Mouse (Mus musculus) embryonic facial prominence, embryonic 14.5 days (tissue): Measurements from ENCODE around the gene Coa3. TPM values are rescaled to one million over a fixed set of nuclear protein-coding genes. Genes with fewer than 3 reads are reported as not detected.
A peak's percentile ranks its signal among the peaks of the same experiment; 100 is the strongest.

Experiments used
- ATAC-seq: fragments of 200-750 bp; cut with Nextera tagmentation; 2 replicates; pipeline ENCODE4 v1.8.0; 2017; ENCODE audit warnings: low read depth, moderate number of reproducible peaks, moderate TSS enrichment
- DNase-seq: peaks from one replicate; pipeline ENCODE4 v3.0.0-alpha.2; 2015; ENCODE audit warnings: low spot score
- H3K27ac ChIP-seq: fragments of 300-500 bp; sonication (generic); replicated peaks from 2 replicates; pipeline ENCODE4 v1.5.1; 2014; ENCODE audit warnings: low read depth, mild to moderate bottlenecking, low read length, moderate library complexity
- H3K27me3 ChIP-seq: fragments of 300-500 bp; sonication (generic); replicated peaks from 2 replicates; pipeline ENCODE4 v1.6.1; 2014; ENCODE audit warnings: low read length; ENCODE audit not compliant: control insufficient read depth, insufficient read depth
- H3K36me3 ChIP-seq: fragments of 300-500 bp; sonication (generic); 2 replicates; pipeline ENCODE4 v1.6.1; 2014; ENCODE audit warnings: low read length, mixed read lengths; ENCODE audit not compliant: control insufficient read depth, insufficient read depth
- H3K4me1 ChIP-seq: fragments of 300-500 bp; sonication (generic); 2 replicates; pipeline ENCODE4 v1.6.1; 2014; ENCODE audit warnings: antibody characterized with exemption, low read length; ENCODE audit not compliant: control insufficient read depth, insufficient read depth
- H3K4me2 ChIP-seq: fragments of 300-500 bp; sonication (generic); 2 replicates; pipeline ENCODE4 v1.6.1; 2014; ENCODE audit warnings: low read depth, mild to moderate bottlenecking, low read length, moderate library complexity, mixed read lengths
- H3K4me3 ChIP-seq: fragments of 300-500 bp; sonication (generic); 2 replicates; pipeline ENCODE4 v1.5.1; 2014; ENCODE audit warnings: low read depth, mild to moderate bottlenecking, low read length
- H3K9ac ChIP-seq: fragments of 300-500 bp; sonication (generic); 2 replicates; pipeline ENCODE4 v1.6.1; 2014; ENCODE audit warnings: low read depth, mild to moderate bottlenecking, low read length, moderate library complexity, mixed read lengths
- H3K9me3 ChIP-seq: fragments of 300-500 bp; sonication (generic); 2 replicates; pipeline ENCODE4 v1.6.1; 2016; ENCODE audit warnings: low read length; ENCODE audit not compliant: control insufficient read depth
- WGBS: fragments of 180-500 bp; shearing (Covaris S2); extraction: QIAGEN DNeasy Blood & Tissue Kit; methylation state at CpG from one replicate; pipeline ENCODE4 v1.1.7; 2014; 5-methylcytosine and 5-hydroxymethylcytosine counted together
- polyA plus RNA-seq: library from polyadenylated mRNA; unstranded; fragments of >200 nt; fragmentation: Nextera tagmentation; extraction: Ambion mirVana; gene quantifications from 2 replicates; pipeline ENCODE4 v1.2.1, GENCODE M21; 2014

Gene Coa3
- polyA plus RNA-seq, 1 experiment from 2014 or later: 180 TPM

DNA sequence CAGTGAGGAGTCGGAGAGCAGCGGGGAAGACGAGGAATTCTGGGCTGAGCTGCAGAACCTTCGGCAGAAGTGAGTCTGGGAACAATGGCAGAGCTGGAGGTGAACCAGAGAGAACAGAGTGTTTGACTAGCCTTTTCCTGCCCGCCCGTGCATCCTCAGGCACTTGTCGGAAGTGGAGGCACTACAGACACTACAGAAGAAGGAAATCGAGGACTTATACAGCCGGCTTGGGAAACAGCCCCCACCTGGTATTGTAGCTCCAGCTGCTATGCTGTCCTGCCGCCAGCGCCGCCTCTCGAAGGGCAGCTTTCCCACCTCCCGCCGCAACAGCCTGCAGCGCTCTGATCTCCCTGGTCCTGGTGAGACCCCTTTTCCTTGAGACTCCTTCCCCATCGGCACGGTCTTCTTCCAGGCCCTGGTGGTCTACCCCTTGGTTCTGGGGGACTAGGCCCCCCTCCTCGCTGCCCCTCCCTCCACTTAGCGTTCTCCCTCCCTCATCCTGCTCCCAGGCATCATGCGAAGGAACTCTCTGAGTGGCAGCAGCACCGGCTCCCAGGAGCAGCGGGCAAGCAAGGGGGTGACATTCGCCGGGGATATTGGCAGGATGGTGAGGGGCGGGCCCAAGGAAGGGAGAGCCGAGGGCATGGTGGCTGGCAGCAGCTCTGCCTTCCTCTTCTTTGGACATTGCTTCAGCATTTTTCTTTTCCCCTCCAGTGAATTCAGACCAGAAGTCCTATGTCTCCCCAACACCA lies 2.4 kb downstream of the Coa3 start:
- no peak for ATAC-seq
- Histone ChIP-seq H3K4me2 (no peak overlapping the region), H3K4me3 (no peak overlapping the region), H3K36me3 (peaks cover 6% of the 10 kb centered on the region; the same call in 1 of the 2 replicates), H3K9me3 (no peaks in the 10 kb centered on the region), H3K27ac (no peak overlapping the region), H3K9ac (0 out of 2 replicates have a peak overlapping the region, but pooled peaks have one; percentile 3), H3K27me3 (peaks cover 5% of the 10 kb centered on the region; the same call in 1 of the 2 replicates), H3K4me1 (peaks cover 14% of the 10 kb centered on the region)
- DNase-seq: no peak
- 26% methylated on average over 20 of the region's 27 CpGs for WGBS

DNA sequence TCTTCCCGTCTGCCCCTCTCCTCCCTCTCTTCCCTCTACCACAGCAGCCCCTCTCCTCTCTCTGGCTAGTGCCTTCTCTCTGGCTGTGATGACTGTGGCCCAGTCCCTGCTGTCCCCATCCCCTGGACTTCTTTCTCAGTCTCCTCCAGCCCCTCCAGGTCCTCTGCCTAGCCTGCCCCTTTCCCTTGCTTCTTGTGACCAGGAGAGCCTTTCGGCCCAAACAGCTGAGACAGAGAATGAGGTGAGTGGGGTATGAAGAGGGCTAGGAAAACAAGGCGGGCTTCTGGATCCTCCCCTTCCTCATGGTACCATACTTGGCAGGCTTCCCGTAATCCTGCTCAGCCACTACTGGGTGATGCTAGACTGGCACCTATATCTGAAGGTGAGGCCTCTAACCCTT lies 3.6 kb downstream of the Coa3 start:
- Histone ChIP-seq H3K4me3 (no peak overlapping the region), H3K9me3 (no peaks in the 10 kb centered on the region), H3K4me1 (peaks cover 14% of the 10 kb centered on the region), H3K4me2 (no peak overlapping the region), H3K27me3 (peaks cover 5% of the 10 kb centered on the region; the same call in 1 of the 2 replicates), H3K36me3 (peaks cover 6% of the 10 kb centered on the region; the same call in 1 of the 2 replicates), H3K27ac (no peak overlapping the region), H3K9ac (no peak overlapping the region)
- 76% methylated on average over 4 of the region's 4 CpGs for WGBS
- ATAC-seq: no peak
- no peak for DNase-seq

GRCm38 (mm10) chr11:101272446-101272845 lies 6.5 kb downstream of the Coa3 start:
- no peak overlapping the region for H3K27ac ChIP-seq
- WGBS: 85% methylated on average over 3 of the region's 3 CpGs
- no peak for ATAC-seq

GRCm38 (mm10) chr11:101269577-101270116 lies 9.3 kb downstream of the Coa3 start:
- no peak overlapping the region for H3K9ac ChIP-seq
- H3K4me2 ChIP-seq: no peak overlapping the region
- H3K36me3 ChIP-seq: no peaks in the 10 kb centered on the region
- no peak for ATAC-seq
- H3K27me3 ChIP-seq: peaks cover 20% of the 10 kb centered on the region
- H3K9me3 ChIP-seq: no peaks in the 10 kb centered on the region
- no peak for DNase-seq
- no peak overlapping the region for H3K4me3 ChIP-seq
- no peak overlapping the region for H3K27ac ChIP-seq
- peaks cover 7% of the 10 kb centered on the region for H3K4me1 ChIP-seq
- WGBS: 31% methylated on average over 10 of the region's 10 CpGs

More at GRCm38 (mm10) chr11:101272446-101272845, 6.5 kb downstream of the Coa3 start:
- no peak overlapping the region for H3K4me3 ChIP-seq
- DNase-seq: no peak
- H3K27me3 ChIP-seq: 0 out of 2 replicates have a peak, but pooled peaks cover 9% of the 10 kb centered on the region
- H3K4me2 ChIP-seq: no peak overlapping the region
- H3K36me3 ChIP-seq: peaks cover 6% of the 10 kb centered on the region; the same call in 1 of the 2 replicates
- no peak overlapping the region for H3K9ac ChIP-seq
- no peaks in the 10 kb centered on the region for H3K9me3 ChIP-seq
- peaks cover 7% of the 10 kb centered on the region for H3K4me1 ChIP-seq

DNA sequence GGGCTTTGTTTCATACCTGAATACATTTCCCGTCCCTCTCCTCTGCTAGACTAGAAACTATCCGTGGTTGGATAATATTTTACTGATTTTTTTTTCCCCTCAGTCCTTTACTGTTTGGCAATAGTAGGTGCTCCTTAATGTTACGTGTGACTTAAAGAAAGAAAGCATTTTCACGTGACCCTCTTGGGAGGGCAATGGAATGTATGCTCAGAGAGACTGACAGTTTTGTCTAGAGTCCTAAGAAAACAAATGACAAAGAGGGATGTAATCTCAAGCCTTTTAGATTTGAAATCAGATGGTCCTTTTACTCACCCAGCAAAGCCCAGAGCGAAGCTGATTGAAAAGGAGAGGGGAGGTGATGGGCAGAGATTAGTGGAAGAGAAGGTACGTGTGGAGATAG lies 13.0 kb downstream of the Coa3 start:
- Histone ChIP-seq H3K27me3 (peaks cover 53% of the 10 kb centered on the region), H3K4me2 (peak overlapping the region; percentile 63), H3K9ac (0 out of 2 replicates have a peak overlapping the region, but pooled peaks have one; percentile 51), H3K27ac (no peak overlapping the region), H3K4me3 (peak overlapping the region; percentile 38; the same call in 1 of the 2 replicates), H3K9me3 (no peaks in the 10 kb centered on the region), H3K4me1 (peaks cover 24% of the 10 kb centered on the region), H3K36me3 (no peaks in the 10 kb centered on the region)
- ATAC-seq (no peak), DNase-seq (no peak)
- WGBS: 22% methylated on average over 6 of the region's 6 CpGs

- no peak for DNase-seq
- Histone ChIP-seq H3K9ac (peak overlapping the region; percentile 51), H3K4me3 (peak overlapping the region; percentile 38), H3K4me2 (peak overlapping the region; percentile 63), H3K36me3 (no peaks in the 10 kb centered on the region), H3K27me3 (peaks cover 52% of the 10 kb centered on the region), H3K27ac (no peak overlapping the region), H3K4me1 (peaks cover 28% of the 10 kb centered on the region), H3K9me3 (no peaks in the 10 kb centered on the region)
- ATAC-seq: no peak
- WGBS: 7% methylated on average over 17 of the region's 31 CpGs
Measured at GRCm38 (mm10) chr11:101264954-101265471, 13.9 kb downstream of the Coa3 start.

DNA sequence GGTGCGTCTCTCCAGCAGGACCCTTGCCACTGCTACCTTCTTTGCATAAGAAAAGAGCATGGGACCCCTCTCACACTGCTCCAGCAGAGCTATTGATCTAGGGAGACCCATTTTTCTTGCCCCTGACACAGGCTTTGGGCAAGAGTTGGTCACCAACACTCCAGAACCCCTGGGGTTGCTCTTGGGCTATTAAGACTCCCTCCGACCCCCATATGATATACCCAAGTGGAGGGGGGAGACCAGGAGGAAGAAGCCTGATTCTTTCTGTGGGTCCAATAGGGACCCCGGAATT lies 15.0 kb downstream of the Coa3 start:
- H3K4me1 ChIP-seq: peaks cover 38% of the 10 kb centered on the region
- H3K36me3 ChIP-seq: no peaks in the 10 kb centered on the region
- peaks cover 45% of the 10 kb centered on the region for H3K27me3 ChIP-seq
- no peaks in the 10 kb centered on the region for H3K9me3 ChIP-seq
- DNase-seq: no peak
- H3K27ac ChIP-seq: no peak overlapping the region
- no peak overlapping the region for H3K4me2 ChIP-seq
- no peak for ATAC-seq
- 15% methylated on average over 3 of the region's 3 CpGs for WGBS
- H3K4me3 ChIP-seq: 0 out of 2 replicates have a peak overlapping the region, but pooled peaks have one; percentile 1
- no peak overlapping the region for H3K9ac ChIP-seq

GRCm38 (mm10) chr11:101263138-101263988 lies 15.6 kb downstream of the Coa3 start:
- no peak for DNase-seq
- Histone ChIP-seq H3K9ac (no peak overlapping the region), H3K4me2 (peak overlapping the region; percentile 95), H3K9me3 (no peaks in the 10 kb centered on the region), H3K27ac (no peak overlapping the region), H3K4me1 (peaks cover 38% of the 10 kb centered on the region), H3K4me3 (peak overlapping the region; percentile 61), H3K27me3 (peaks cover 45% of the 10 kb centered on the region), H3K36me3 (no peaks in the 10 kb centered on the region)
- ATAC-seq: no peak
- WGBS: 9% methylated on average over 32 of the region's 32 CpGs
